Mouse (Mus musculus): Measurements from ENCODE around the gene Foxred2. TPM values are rescaled to one million over a fixed set of nuclear protein-coding genes. Genes with fewer than 3 reads are reported as not detected.

Gene Foxred2
- polyA plus RNA-seq, 1 experiment: 9.7 TPM

DNA sequence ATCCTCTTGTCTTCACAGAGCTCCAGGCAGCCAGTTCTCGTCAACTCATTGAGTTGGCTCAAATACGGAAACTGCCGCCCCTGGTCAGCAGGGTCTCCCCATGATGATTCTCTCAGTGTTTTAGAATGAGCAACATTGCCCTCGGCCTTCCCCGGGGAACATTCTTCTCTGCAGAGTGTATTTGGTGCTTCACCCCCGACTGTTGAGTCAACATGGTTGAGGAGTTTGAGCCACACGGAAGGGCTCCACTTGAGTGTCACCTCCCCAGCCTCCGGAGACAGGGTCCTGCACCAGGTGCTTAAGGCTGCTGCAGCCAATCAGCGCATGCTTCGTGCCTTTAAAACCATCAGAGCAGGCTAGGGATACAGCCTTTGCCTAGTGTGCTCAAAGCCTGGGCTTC, 63.2 kb downstream of the Foxred2 start:
- no peak overlapping the region for H3K27ac ChIP-seq (ENCODE audit: control insufficient read depth, insufficient read depth, low read length)
- DNase-seq: no peak
- peaks cover 7% of the 10 kb centered on the region for H3K4me1 ChIP-seq (replicated peaks; ENCODE audit: control insufficient read depth, insufficient read depth, low read length)
- H3K36me3 ChIP-seq (ENCODE audit: control insufficient read depth, insufficient read depth, low read length): no peaks in the 10 kb centered on the region
- WGBS: 88% methylated on average over 10 of the region's 10 CpGs
- H3K4me3 ChIP-seq (ENCODE audit: control insufficient read depth, insufficient read depth, low read length): no peak overlapping the region
- H3K27me3 ChIP-seq (ENCODE audit: control insufficient read depth, insufficient read depth, low read length): no peaks in the 10 kb centered on the region
- TF ChIP-seq POLR2A (IDR thresholded peaks at IDR 0.05; ENCODE audit: control insufficient read depth, extremely low read depth, insufficient read depth, low read length, poor library complexity) (no peak), CTCF (IDR thresholded peaks at IDR 0.05; ENCODE audit: borderline replicate concordance, control insufficient read depth, extremely low read depth, insufficient read depth, low read length, poor library complexity) (no peak)

DNA sequence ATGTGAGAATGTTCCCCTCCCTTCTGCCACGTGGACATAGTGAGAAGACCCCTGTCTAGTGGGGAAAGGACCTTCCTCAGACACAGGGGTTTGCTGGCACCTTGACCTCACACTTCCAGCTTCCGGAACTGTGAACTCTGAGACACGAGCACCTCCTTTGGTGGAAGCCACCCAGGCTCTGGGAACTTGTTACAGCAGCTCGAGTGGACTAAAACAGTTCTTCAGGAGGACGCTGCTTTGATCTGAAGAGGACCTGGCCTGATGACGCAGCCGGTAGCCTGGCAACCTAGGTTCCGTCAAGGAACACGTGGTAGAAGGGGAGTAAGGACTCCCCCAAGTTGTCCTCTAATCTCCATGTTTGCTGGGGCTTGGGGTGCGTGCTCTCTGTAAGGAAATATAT, 64.1 kb downstream of the Foxred2 start:
- Histone ChIP-seq H3K4me1 (replicated peaks; ENCODE audit: control insufficient read depth, insufficient read depth, low read length) (peaks cover 7% of the 10 kb centered on the region), H3K27me3 (ENCODE audit: control insufficient read depth, insufficient read depth, low read length) (no peaks in the 10 kb centered on the region), H3K27ac (ENCODE audit: control insufficient read depth, insufficient read depth, low read length) (no peak overlapping the region), H3K4me3 (ENCODE audit: control insufficient read depth, insufficient read depth, low read length) (no peak overlapping the region), H3K36me3 (ENCODE audit: control insufficient read depth, insufficient read depth, low read length) (no peaks in the 10 kb centered on the region)
- TF ChIP-seq POLR2A (IDR thresholded peaks at IDR 0.05; ENCODE audit: control insufficient read depth, extremely low read depth, insufficient read depth, low read length, poor library complexity) (no peak), CTCF (IDR thresholded peaks at IDR 0.05; ENCODE audit: borderline replicate concordance, control insufficient read depth, extremely low read depth, insufficient read depth, low read length, poor library complexity) (no peak)
- no peak for DNase-seq
- 94% methylated on average over 10 of the region's 10 CpGs for WGBS

DNA sequence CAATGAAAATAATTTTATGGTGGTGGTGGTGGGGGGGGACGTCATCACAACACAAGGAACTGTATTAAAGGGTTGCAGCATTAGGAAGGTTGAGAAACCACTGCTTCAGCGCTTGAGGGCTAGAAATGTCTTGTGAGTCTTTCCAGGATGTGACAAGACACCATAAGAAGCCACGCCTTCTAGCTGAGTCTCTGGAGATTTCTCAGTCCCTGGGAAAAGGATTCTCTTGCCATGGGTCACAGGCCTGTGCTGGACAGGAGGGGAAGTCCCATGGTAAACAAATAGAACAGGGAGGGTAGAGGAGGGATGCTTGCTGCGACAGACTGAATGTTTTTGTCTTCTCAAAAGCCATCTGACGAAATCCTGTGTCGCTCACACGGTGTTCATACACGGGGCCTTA, 64.8 kb downstream of the Foxred2 start:
- DNase-seq: no peak
- H3K36me3 ChIP-seq (ENCODE audit: control insufficient read depth, insufficient read depth, low read length): no peaks in the 10 kb centered on the region
- TF ChIP-seq POLR2A (IDR thresholded peaks at IDR 0.05; ENCODE audit: control insufficient read depth, extremely low read depth, insufficient read depth, low read length, poor library complexity): no peak
- no peak for TF ChIP-seq CTCF (IDR thresholded peaks at IDR 0.05; ENCODE audit: borderline replicate concordance, control insufficient read depth, extremely low read depth, insufficient read depth, low read length, poor library complexity)
- no peak overlapping the region for H3K27ac ChIP-seq (ENCODE audit: control insufficient read depth, insufficient read depth, low read length)
- WGBS: 92% methylated on average over 8 of the region's 8 CpGs
- H3K4me1 ChIP-seq (replicated peaks; ENCODE audit: control insufficient read depth, insufficient read depth, low read length): peaks cover 7% of the 10 kb centered on the region
- H3K27me3 ChIP-seq (ENCODE audit: control insufficient read depth, insufficient read depth, low read length): no peaks in the 10 kb centered on the region
- no peak overlapping the region for H3K4me3 ChIP-seq (ENCODE audit: control insufficient read depth, insufficient read depth, low read length)

Other genes starting within 250 kb of the Foxred2 start
- 5.6 and 8.1 TPM in 2 replicates for gene Apol9b, start 227.7 kb downstream of the Foxred2 start, polyA plus RNA-seq (2012; rRNA removed)
- 0.08 and 0.11 TPM in 2 replicates for gene Apol8, start 199.7 kb downstream of the Foxred2 start, polyA plus RNA-seq (2012; rRNA removed)
- gene Myh9, start 114.5 kb downstream of the Foxred2 start, polyA plus RNA-seq (2012; rRNA removed): 167 and 193 TPM in 2 replicates
- gene Txn2, start 27.7 kb downstream of the Foxred2 start, polyA plus RNA-seq (2012; rRNA removed): 249 and 253 TPM in 2 replicates
- 198 and 205 TPM in 2 replicates for gene Eif3d, start 14.1 kb upstream of the Foxred2 start, polyA plus RNA-seq (2012; rRNA removed)
- gene Cacng2, start 163.3 kb upstream of the Foxred2 start, polyA plus RNA-seq (2012; rRNA removed): not detected in 2 replicates
- gene Ift27, start 217.4 kb upstream of the Foxred2 start, polyA plus RNA-seq (2012; rRNA removed): 63.3 and 97.2 TPM in 2 replicates
- 0.37 and 0.71 TPM in 2 replicates for gene Pvalb, start 249.7 kb upstream of the Foxred2 start, polyA plus RNA-seq (2012; rRNA removed)